Mouse (Mus musculus) hindbrain, embryonic 14.5 days (tissue): ENCODE results near the gene Hook2. TPM values are rescaled to one million over a fixed set of nuclear protein-coding genes. Genes with fewer than 3 reads are reported as not detected.

ENCODE experiments used
- ATAC-seq: fragments of 200-750 bp; cut with Nextera tagmentation; 2 replicates; pipeline ENCODE4 v1.8.0; 2017; ENCODE audit warnings: moderate number of reproducible peaks, mild to moderate bottlenecking, moderate TSS enrichment, moderate library complexity; ENCODE audit not compliant: low FRiP score
- DNase-seq: peaks from one replicate; pipeline ENCODE4 v3.0.0-alpha.2; 2015; ENCODE audit warnings: low spot score
- H3K27ac ChIP-seq: fragments of 300-500 bp; sonication (generic); 2 replicates; pipeline ENCODE4 v1.5.1; 2014; ENCODE audit warnings: mild to moderate bottlenecking, moderate library complexity
- H3K27me3 ChIP-seq: fragments of 300-500 bp; sonication (generic); 2 replicates; pipeline ENCODE4 v1.6.1; 2014; ENCODE audit warnings: mild to moderate bottlenecking, low read length, mixed read lengths; ENCODE audit not compliant: control insufficient read depth, insufficient read depth
- H3K36me3 ChIP-seq: fragments of 300-500 bp; sonication (generic); replicated peaks from 2 replicates; pipeline ENCODE4 v1.6.1; 2014; ENCODE audit not compliant: control insufficient read depth, insufficient read depth
- H3K4me1 ChIP-seq: fragments of 300-500 bp; sonication (generic); replicated peaks from 2 replicates; pipeline ENCODE4 v1.6.1; 2014; ENCODE audit warnings: antibody characterized with exemption, low read length, mixed read lengths; ENCODE audit not compliant: control insufficient read depth, insufficient read depth
- H3K4me2 ChIP-seq: fragments of 300-500 bp; sonication (generic); replicated peaks from 2 replicates; pipeline ENCODE4 v1.6.1; 2014; ENCODE audit warnings: mild to moderate bottlenecking, moderate library complexity
- H3K4me3 ChIP-seq: fragments of 300-500 bp; sonication (generic); replicated peaks from 2 replicates; pipeline ENCODE4 v1.5.1; 2014; ENCODE audit warnings: mild to moderate bottlenecking, low read length
- H3K9ac ChIP-seq: fragments of 300-500 bp; sonication (generic); 2 replicates; pipeline ENCODE4 v1.6.1; 2014
- H3K9me3 ChIP-seq: fragments of 300-500 bp; sonication (generic); 2 replicates; pipeline ENCODE4 v1.6.1; 2016; ENCODE audit warnings: low read length; ENCODE audit not compliant: control insufficient read depth
- WGBS: fragments of 180-500 bp; shearing (Covaris S2); extraction: QIAGEN DNeasy Blood & Tissue Kit; methylation state at CpG from one replicate; pipeline ENCODE4 v1.1.7; 2014; 5-methylcytosine and 5-hydroxymethylcytosine counted together
- polyA plus RNA-seq: library from polyadenylated mRNA; unstranded; fragments of >200 nt; fragmentation: Nextera tagmentation; extraction: Ambion mirVana; gene quantifications from 2 replicates; pipeline ENCODE4 v1.2.1, GENCODE M21; 2014

Gene Hook2
- polyA plus RNA-seq, 1 experiment from 2014 or later: 24.6 TPM

- no peak for DNase-seq
- WGBS: 9% methylated on average over 18 of the region's 18 CpGs
- ATAC-seq: no peak
- H3K4me3 ChIP-seq: no peak overlapping the region
- H3K36me3 ChIP-seq: peaks cover 7% of the 10 kb centered on the region
- no peak overlapping the region for H3K27ac ChIP-seq
- H3K4me2 ChIP-seq: no peak overlapping the region
- H3K27me3 ChIP-seq: peaks cover 34% of the 10 kb centered on the region
- no peaks in the 10 kb centered on the region for H3K9me3 ChIP-seq
- no peak overlapping the region for H3K9ac ChIP-seq
- no peaks in the 10 kb centered on the region for H3K4me1 ChIP-seq
Observed at GRCm38 (mm10) chr8:84952612-84953255, 37.7 kb upstream of the Hook2 start.

- Histone ChIP-seq H3K27me3 (0 out of 2 replicates have a peak, but pooled peaks cover 7% of the 10 kb centered on the region), H3K4me1 (no peaks in the 10 kb centered on the region), H3K36me3 (peaks cover 30% of the 10 kb centered on the region), H3K4me2 (no peak overlapping the region), H3K9me3 (no peaks in the 10 kb centered on the region), H3K4me3 (no peak overlapping the region), H3K9ac (no peak overlapping the region), H3K27ac (no peak overlapping the region)
- 48% methylated on average over 2 of the region's 2 CpGs for WGBS
- ATAC-seq (no peak), DNase-seq (peak; percentile 85)
Observed at GRCm38 (mm10) chr8:84956768-84957167, 33.6 kb upstream of the Hook2 start.

GRCm38 (mm10) chr8:84959811-84960210 lies 30.6 kb upstream of the Hook2 start:
- ATAC-seq (no peak), DNase-seq (no peak)
- WGBS: 89% methylated on average over 7 of the region's 7 CpGs
- H3K4me2 ChIP-seq: no peak overlapping the region
- peaks cover 30% of the 10 kb centered on the region for H3K36me3 ChIP-seq
- no peak overlapping the region for H3K9ac ChIP-seq
- no peaks in the 10 kb centered on the region for H3K9me3 ChIP-seq
- H3K4me1 ChIP-seq: no peaks in the 10 kb centered on the region
- no peaks in the 10 kb centered on the region for H3K27me3 ChIP-seq
- H3K4me3 ChIP-seq: no peak overlapping the region
- H3K27ac ChIP-seq: no peak overlapping the region

- H3K36me3 ChIP-seq: peaks cover 15% of the 10 kb centered on the region; the same call in 1 of the 2 replicates
- ATAC-seq (no peak), DNase-seq (no peak)
- WGBS: 92% methylated on average over 4 of the region's 4 CpGs
- no peaks in the 10 kb centered on the region for H3K27me3 ChIP-seq
- H3K4me2 ChIP-seq: no peak overlapping the region
- H3K9ac ChIP-seq: no peak overlapping the region
- H3K4me3 ChIP-seq: no peak overlapping the region
- no peaks in the 10 kb centered on the region for H3K9me3 ChIP-seq
- H3K27ac ChIP-seq: no peak overlapping the region
- H3K4me1 ChIP-seq: peaks cover 18% of the 10 kb centered on the region
Observed at GRCm38 (mm10) chr8:84963952-84964351, 26.5 kb upstream of the Hook2 start.

- DNase-seq (peak; percentile 95), ATAC-seq (peak; percentile 81)
- Histone ChIP-seq H3K4me2 (peak overlapping the region; percentile 95), H3K27me3 (no peaks in the 10 kb centered on the region), H3K4me3 (peak overlapping the region; percentile 62), H3K4me1 (peaks cover 23% of the 10 kb centered on the region), H3K9ac (peak overlapping the region; percentile 74), H3K27ac (peak overlapping the region; percentile 69), H3K9me3 (no peaks in the 10 kb centered on the region), H3K36me3 (peaks cover 12% of the 10 kb centered on the region)
- WGBS: under 1% methylated on average over 41 of the region's 41 CpGs
Observed at GRCm38 (mm10) chr8:84965731-84966291, 24.6 kb upstream of the Hook2 start.

- 67% methylated on average over 3 of the region's 3 CpGs for WGBS
- Histone ChIP-seq H3K9me3 (no peaks in the 10 kb centered on the region), H3K4me2 (0 out of 2 replicates have a peak overlapping the region, but pooled peaks have one; percentile 95), H3K4me1 (peaks cover 28% of the 10 kb centered on the region), H3K36me3 (peaks cover 13% of the 10 kb centered on the region), H3K27me3 (no peaks in the 10 kb centered on the region), H3K4me3 (peak overlapping the region; percentile 62), H3K9ac (no peak overlapping the region), H3K27ac (0 out of 2 replicates have a peak overlapping the region, but pooled peaks have one; percentile 69)
- ATAC-seq: no peak
- no peak for DNase-seq
Observed at GRCm38 (mm10) chr8:84966603-84967002, 23.8 kb upstream of the Hook2 start.

GRCm38 (mm10) chr8:84967532-84968304 lies 22.7 kb upstream of the Hook2 start:
- Histone ChIP-seq H3K9me3 (no peaks in the 10 kb centered on the region), H3K4me3 (no peak overlapping the region), H3K27ac (no peak overlapping the region), H3K9ac (no peak overlapping the region), H3K4me2 (peak overlapping the region; percentile 90; the same call in 1 of the 2 replicates), H3K4me1 (peaks cover 28% of the 10 kb centered on the region), H3K36me3 (peaks cover 23% of the 10 kb centered on the region), H3K27me3 (no peaks in the 10 kb centered on the region)
- WGBS: 89% methylated on average over 13 of the region's 13 CpGs
- DNase-seq (no peak), ATAC-seq (no peak)

- Histone ChIP-seq H3K9ac (peak overlapping the region; percentile 93), H3K36me3 (peaks cover 31% of the 10 kb centered on the region), H3K27ac (peak overlapping the region; percentile 73), H3K9me3 (no peaks in the 10 kb centered on the region), H3K4me3 (peak overlapping the region; percentile 60), H3K27me3 (no peaks in the 10 kb centered on the region), H3K4me1 (peaks cover 28% of the 10 kb centered on the region), H3K4me2 (peak overlapping the region; percentile 90)
- WGBS: 16% methylated on average over 2 of the region's 2 CpGs
- DNase-seq: no peak
- ATAC-seq: no peak
Observed at GRCm38 (mm10) chr8:84968650-84969049, 21.8 kb upstream of the Hook2 start.
